Mouse (Mus musculus) forebrain, embryonic 15.5 days (tissue): ENCODE results near the gene Susd1. TPM values are rescaled to one million over a fixed set of nuclear protein-coding genes. Genes with fewer than 3 reads are reported as not detected.

Source experiments
- ATAC-seq: fragments of 200-750 bp; cut with Nextera tagmentation; replicated peaks from 2 replicates; pipeline ENCODE4 v1.8.0; 2017; ENCODE audit warnings: mild to moderate bottlenecking, moderate TSS enrichment, moderate library complexity
- H3K27ac ChIP-seq: fragments of 300-500 bp; sonication (generic); replicated peaks from 2 replicates; pipeline ENCODE4 v1.5.1; 2015; ENCODE audit warnings: mild to moderate bottlenecking, inconsistent platforms
- H3K27me3 ChIP-seq: fragments of 300-500 bp; sonication (generic); 2 replicates; pipeline ENCODE4 v1.6.1; 2015; ENCODE audit warnings: inconsistent platforms
- H3K36me3 ChIP-seq: fragments of 300-500 bp; sonication (generic); 2 replicates; pipeline ENCODE4 v1.6.1; 2015; ENCODE audit warnings: mild to moderate bottlenecking, inconsistent platforms
- H3K4me1 ChIP-seq: fragments of 300-500 bp; sonication (generic); 2 replicates; pipeline ENCODE4 v1.6.1; 2015; ENCODE audit warnings: inconsistent platforms
- H3K4me2 ChIP-seq: fragments of 300-500 bp; sonication (generic); replicated peaks from 2 replicates; pipeline ENCODE4 v1.6.1; 2015; ENCODE audit warnings: mild to moderate bottlenecking, inconsistent platforms
- H3K4me3 ChIP-seq: fragments of 300-500 bp; sonication (generic); 2 replicates; pipeline ENCODE4 v1.5.1; 2015; ENCODE audit warnings: mild to moderate bottlenecking, inconsistent platforms
- H3K9ac ChIP-seq: fragments of 300-500 bp; sonication (generic); replicated peaks from 2 replicates; pipeline ENCODE4 v1.6.1; 2015; ENCODE audit warnings: mild to moderate bottlenecking, inconsistent platforms
- H3K9me3 ChIP-seq: fragments of 300-500 bp; sonication (generic); 2 replicates; pipeline ENCODE4 v1.6.1; 2016; ENCODE audit warnings: inconsistent platforms
- WGBS: fragments of 180-500 bp; shearing (Covaris S2); methylation state at CpG from one replicate; pipeline ENCODE4 v1.1.7; 2015; ENCODE audit warnings: mixed read lengths; 5-methylcytosine and 5-hydroxymethylcytosine counted together
- polyA plus RNA-seq: library from polyadenylated mRNA; unstranded; fragments of >200 nt; fragmentation: Nextera tagmentation; extraction: Ambion mirVana; gene quantifications from 2 replicates; pipeline ENCODE4 v1.2.1, GENCODE M21; 2015

Susd1 gene
- polyA plus RNA-seq, 1 experiment from 2014 or later: 0.90 TPM

DNA sequence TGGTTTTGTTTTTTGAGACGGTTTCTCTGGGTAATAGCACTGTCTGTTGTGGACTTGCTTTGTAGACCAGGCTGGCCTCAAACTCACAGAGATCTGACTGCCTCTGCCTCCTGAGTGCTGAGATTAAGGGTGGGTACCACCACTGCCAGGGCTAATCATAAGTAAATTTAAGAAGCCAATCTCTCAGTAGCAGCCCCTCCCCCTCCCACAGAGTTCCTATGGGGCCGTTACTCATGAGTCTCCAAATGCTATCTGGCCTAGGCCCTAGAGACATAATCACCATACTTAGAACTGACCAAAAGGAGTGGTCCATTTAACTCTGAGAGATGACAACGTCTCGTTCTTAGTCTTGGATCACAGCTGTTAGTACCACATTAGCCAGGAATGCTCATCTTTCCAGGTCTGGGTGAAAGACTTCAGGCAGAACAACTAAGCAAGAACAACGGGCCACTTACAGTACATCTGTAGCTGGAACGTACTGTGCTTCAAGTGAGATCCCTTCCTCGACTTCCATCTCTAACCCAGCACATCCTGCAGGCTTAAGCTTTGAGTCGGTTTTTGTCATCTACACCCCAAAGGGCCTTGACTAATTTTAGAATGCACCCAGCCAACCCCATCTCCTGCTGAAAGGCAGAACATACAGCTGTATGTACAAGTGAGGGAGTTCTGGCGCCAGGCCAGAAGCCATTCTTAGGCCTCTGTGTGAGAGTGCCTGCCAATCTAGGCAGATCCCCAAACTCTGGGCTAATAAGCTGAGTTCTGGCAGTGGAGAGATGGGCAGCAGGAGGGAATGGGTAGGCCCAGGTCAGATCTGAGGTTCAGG is 102.6 kb downstream of the Susd1 start:
- Histone ChIP-seq H3K27ac (peak overlapping the region; percentile 19; the same call in 1 of the 2 replicates), H3K9ac (no peak overlapping the region), H3K27me3 (no peaks in the 10 kb centered on the region), H3K4me2 (no peak overlapping the region), H3K4me3 (no peak overlapping the region), H3K9me3 (no peaks in the 10 kb centered on the region), H3K36me3 (no peaks in the 10 kb centered on the region), H3K4me1 (peaks cover 25% of the 10 kb centered on the region)
- peak; percentile 83 for ATAC-seq
- WGBS: 53% methylated on average over 9 of the region's 9 CpGs

DNA sequence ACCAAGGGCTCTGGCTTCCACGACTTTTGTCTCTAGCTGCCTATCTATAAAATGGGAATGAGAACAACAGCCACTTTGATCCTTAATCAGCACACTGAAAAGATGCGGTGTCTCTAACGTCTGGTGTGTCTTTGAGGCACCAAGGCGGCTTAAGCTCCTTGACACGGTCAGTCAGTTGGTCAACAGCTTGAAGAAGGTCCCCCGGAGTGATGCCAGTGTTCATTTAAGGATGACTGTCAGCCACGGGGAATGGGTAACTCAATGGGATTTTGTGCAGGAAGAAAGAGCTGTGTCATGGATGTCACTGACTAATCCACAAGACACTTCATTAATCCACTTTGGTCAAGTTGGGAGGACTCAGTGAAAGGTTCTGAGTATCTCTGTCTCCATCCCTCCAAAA is 103.3 kb downstream of the Susd1 start:
- H3K27me3 ChIP-seq: no peaks in the 10 kb centered on the region
- no peak overlapping the region for H3K4me2 ChIP-seq
- H3K4me1 ChIP-seq: peaks cover 26% of the 10 kb centered on the region
- H3K9ac ChIP-seq: no peak overlapping the region
- no peaks in the 10 kb centered on the region for H3K9me3 ChIP-seq
- no peaks in the 10 kb centered on the region for H3K36me3 ChIP-seq
- no peak for ATAC-seq
- WGBS: 48% methylated on average over 7 of the region's 7 CpGs
- no peak overlapping the region for H3K27ac ChIP-seq
- no peak overlapping the region for H3K4me3 ChIP-seq

GRCm38 (mm10) chr4:59334236-59334635 is 104.2 kb downstream of the Susd1 start:
- peaks cover 26% of the 10 kb centered on the region for H3K4me1 ChIP-seq

GRCm38 (mm10) chr4:59333424-59333895 is 105.0 kb downstream of the Susd1 start:
- 95% methylated on average over 14 of the region's 14 CpGs for WGBS
- Histone ChIP-seq H3K9me3 (no peaks in the 10 kb centered on the region), H3K36me3 (no peaks in the 10 kb centered on the region)

More at GRCm38 (mm10) chr4:59334236-59334635, 104.2 kb downstream of the Susd1 start:
- H3K4me3 ChIP-seq: no peak overlapping the region
- H3K9ac ChIP-seq: no peak overlapping the region
- no peaks in the 10 kb centered on the region for H3K36me3 ChIP-seq
- no peak overlapping the region for H3K27ac ChIP-seq
- H3K9me3 ChIP-seq: no peaks in the 10 kb centered on the region
- WGBS: 94% methylated on average over 4 of the region's 4 CpGs
- no peak overlapping the region for H3K4me2 ChIP-seq
- H3K27me3 ChIP-seq: no peaks in the 10 kb centered on the region
- ATAC-seq: no peak

DNA sequence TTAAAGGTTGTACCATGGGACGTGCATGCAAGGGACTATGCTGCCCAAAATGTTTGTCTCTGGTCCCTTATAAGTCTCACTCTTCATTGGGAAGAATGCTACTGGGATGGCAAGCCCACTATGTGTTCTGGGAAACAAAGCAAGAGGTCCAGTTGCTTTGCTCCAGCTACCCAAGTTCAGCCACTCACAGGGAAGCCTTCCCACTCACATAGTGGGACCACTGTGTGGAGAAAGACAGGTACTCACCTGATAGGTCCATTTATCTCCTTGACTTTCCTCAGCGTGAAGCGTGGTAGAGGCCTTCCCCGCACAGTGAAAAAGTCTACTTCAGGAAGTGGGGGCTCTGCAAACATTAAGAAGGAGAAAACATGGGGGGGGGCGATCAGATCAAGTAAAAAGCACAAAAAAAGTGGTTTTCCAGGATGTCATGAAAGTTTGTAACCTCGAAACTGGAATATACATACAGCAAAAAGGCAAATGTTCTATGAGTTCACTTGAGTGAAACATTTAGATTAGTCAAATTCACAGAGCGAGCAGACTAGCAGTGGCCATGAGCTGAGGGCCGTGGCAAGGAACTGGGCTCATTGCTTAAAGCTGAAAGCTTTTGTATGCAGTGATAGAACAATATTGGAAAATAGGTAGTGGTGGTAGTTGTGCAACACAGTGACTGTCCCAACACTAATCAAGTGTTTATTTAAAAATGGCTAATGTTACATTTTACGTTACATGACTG is 105.6 kb downstream of the Susd1 start:
- 93% methylated on average over 9 of the region's 9 CpGs for WGBS
- no peak overlapping the region for H3K9ac ChIP-seq

More at GRCm38 (mm10) chr4:59333424-59333895, 105.0 kb downstream of the Susd1 start:
- peaks cover 26% of the 10 kb centered on the region for H3K4me1 ChIP-seq
- no peak overlapping the region for H3K4me3 ChIP-seq
- ATAC-seq: no peak
- no peak overlapping the region for H3K4me2 ChIP-seq
- no peak overlapping the region for H3K27ac ChIP-seq
- H3K27me3 ChIP-seq: no peaks in the 10 kb centered on the region
- H3K9ac ChIP-seq: no peak overlapping the region

DNA sequence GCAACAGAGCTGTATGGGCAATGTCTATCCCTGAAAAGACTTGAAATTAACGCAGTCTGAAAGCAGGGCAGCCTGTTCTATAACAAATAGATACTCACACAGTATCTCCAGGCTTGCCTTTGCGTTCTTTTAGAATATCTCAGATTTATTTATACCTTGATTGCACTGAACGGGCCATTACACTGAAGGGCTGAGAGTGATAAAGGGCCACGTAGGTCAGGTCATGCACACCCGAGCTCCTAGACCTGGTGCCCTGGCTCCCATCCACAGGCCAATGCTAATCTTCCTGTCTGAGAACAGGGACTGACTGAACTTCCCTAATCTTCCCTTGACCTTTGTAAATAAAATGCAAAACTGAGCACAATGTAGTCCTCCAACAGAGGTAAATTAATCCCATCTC is 106.3 kb downstream of the Susd1 start:
- Histone ChIP-seq H3K4me2 (no peak overlapping the region), H3K36me3 (no peaks in the 10 kb centered on the region), H3K27ac (no peak overlapping the region), H3K27me3 (no peaks in the 10 kb centered on the region), H3K4me1 (peaks cover 26% of the 10 kb centered on the region), H3K9ac (no peak overlapping the region), H3K4me3 (no peak overlapping the region), H3K9me3 (no peaks in the 10 kb centered on the region)
- ATAC-seq: no peak
- WGBS: 77% methylated on average over 5 of the region's 5 CpGs

More for the DNA sequence above, 105.6 kb downstream of the Susd1 start:
- Histone ChIP-seq H3K36me3 (no peaks in the 10 kb centered on the region), H3K27ac (no peak overlapping the region), H3K4me2 (no peak overlapping the region), H3K9me3 (no peaks in the 10 kb centered on the region), H3K4me1 (peaks cover 26% of the 10 kb centered on the region), H3K27me3 (no peaks in the 10 kb centered on the region), H3K4me3 (no peak overlapping the region)
- ATAC-seq: no peak

GRCm38 (mm10) chr4:59331633-59332032 is 106.8 kb downstream of the Susd1 start:
- no peaks in the 10 kb centered on the region for H3K36me3 ChIP-seq
- peaks cover 24% of the 10 kb centered on the region for H3K4me1 ChIP-seq
- no peaks in the 10 kb centered on the region for H3K9me3 ChIP-seq
- no peak overlapping the region for H3K4me3 ChIP-seq
- no peak overlapping the region for H3K9ac ChIP-seq
- peak; percentile 36; the same call in 1 of the 2 replicates for ATAC-seq
- no peak overlapping the region for H3K4me2 ChIP-seq
- H3K27me3 ChIP-seq: no peaks in the 10 kb centered on the region
- WGBS: 58% methylated on average over 9 of the region's 9 CpGs
- H3K27ac ChIP-seq: no peak overlapping the region

DNA sequence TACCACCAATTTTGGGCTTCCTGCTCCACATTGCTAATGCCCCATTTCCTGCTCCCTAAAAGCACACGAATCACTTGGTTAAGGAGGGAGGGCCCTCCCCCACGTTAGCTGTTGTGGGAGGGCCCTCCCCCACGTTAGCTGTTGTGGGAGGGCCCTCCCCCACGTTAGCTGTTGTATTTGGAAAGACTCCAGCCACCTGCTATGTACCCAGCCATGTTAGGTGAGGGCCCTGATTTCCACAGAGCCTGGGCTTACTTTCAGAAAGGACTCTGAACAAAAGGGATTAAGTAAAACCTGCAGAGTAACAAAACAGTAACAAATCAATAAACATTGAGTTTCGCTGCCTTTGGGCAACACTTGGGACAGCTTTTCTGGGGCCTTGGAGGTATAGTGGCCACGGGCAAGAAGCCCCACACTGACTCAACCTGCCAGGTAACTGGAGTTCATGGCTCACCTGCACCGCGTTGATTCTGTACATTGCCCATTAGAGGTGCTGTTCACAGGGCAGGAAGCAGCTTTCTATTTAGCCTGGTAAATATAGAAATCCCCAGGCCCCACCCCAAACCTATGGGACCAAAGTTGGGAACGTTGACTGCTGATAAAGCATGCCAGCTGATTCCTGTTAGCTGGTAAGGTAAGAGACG is 107.3 kb downstream of the Susd1 start:
- 27% methylated on average over 10 of the region's 10 CpGs for WGBS
- Histone ChIP-seq H3K27ac (no peak overlapping the region), H3K27me3 (no peaks in the 10 kb centered on the region), H3K9me3 (no peaks in the 10 kb centered on the region), H3K4me1 (peaks cover 18% of the 10 kb centered on the region), H3K4me3 (no peak overlapping the region), H3K4me2 (no peak overlapping the region), H3K9ac (no peak overlapping the region), H3K36me3 (no peaks in the 10 kb centered on the region)
- ATAC-seq: no peak

GRCm38 (mm10) chr4:59329461-59330304 is 108.8 kb downstream of the Susd1 start:
- no peaks in the 10 kb centered on the region for H3K27me3 ChIP-seq
- no peak overlapping the region for H3K27ac ChIP-seq

GRCm38 (mm10) chr4:59328821-59329220 is 109.6 kb downstream of the Susd1 start:
- ATAC-seq: no peak
- WGBS: 81% methylated on average over 7 of the region's 7 CpGs
- Histone ChIP-seq H3K4me1 (peaks cover 14% of the 10 kb centered on the region), H3K9me3 (no peaks in the 10 kb centered on the region), H3K9ac (no peak overlapping the region), H3K4me2 (no peak overlapping the region), H3K36me3 (no peaks in the 10 kb centered on the region), H3K27me3 (no peaks in the 10 kb centered on the region), H3K27ac (no peak overlapping the region), H3K4me3 (no peak overlapping the region)

More at GRCm38 (mm10) chr4:59329461-59330304, 108.8 kb downstream of the Susd1 start:
- H3K4me1 ChIP-seq: peaks cover 14% of the 10 kb centered on the region
- no peak overlapping the region for H3K4me3 ChIP-seq
- ATAC-seq: no peak
- H3K36me3 ChIP-seq: no peaks in the 10 kb centered on the region
- H3K9me3 ChIP-seq: no peaks in the 10 kb centered on the region
- H3K9ac ChIP-seq: no peak overlapping the region
- H3K4me2 ChIP-seq: no peak overlapping the region
- WGBS: 84% methylated on average over 19 of the region's 19 CpGs

GRCm38 (mm10) chr4:59327986-59328385 is 110.4 kb downstream of the Susd1 start:
- no peak overlapping the region for H3K4me3 ChIP-seq
- no peak for ATAC-seq

More at GRCm38 (mm10) chr4:59327986-59328385, 110.4 kb downstream of the Susd1 start:
- Histone ChIP-seq H3K9me3 (no peaks in the 10 kb centered on the region), H3K36me3 (no peaks in the 10 kb centered on the region), H3K27me3 (no peaks in the 10 kb centered on the region), H3K27ac (no peak overlapping the region), H3K9ac (no peak overlapping the region), H3K4me1 (peaks cover 19% of the 10 kb centered on the region), H3K4me2 (no peak overlapping the region)
- WGBS: 96% methylated on average over 5 of the region's 5 CpGs
